ENCODE assay signal across 17 mouse cellular contexts in genomic region chr6:83485854-83486253, GRCm38 (mm10). TPM values are rescaled to one million over a fixed set of nuclear protein-coding genes. Genes with fewer than 3 reads are reported as not detected.
DNase-seq lines count a peak whose midpoint lies in the region; ATAC-seq and TF ChIP-seq lines count a peak whose summit lies in the region.
"Had no signal": no experiment of that assay in that cellular context is flagged by ENCODE, and none has a peak within 500 bp of the region (broad histone marks: within the 10 kb centered on the region; RNA-seq: fewer than 3 reads in every experiment).

No protein-coding gene starts in this region.

- H3K4me2 ChIP-seq in heart, embryonic 12.5 days: no peak overlapping the region
- no peak overlapping the region for H3K4me2 ChIP-seq in midbrain, postnatal 0 days (ENCODE audit: low read depth, low read length, poor library complexity, severe bottlenecking)
- no peak overlapping the region for H3K4me2 ChIP-seq in midbrain, embryonic 16.5 days (ENCODE audit: low read length)
- H3K4me2 ChIP-seq: heart, embryonic 11.5 days; liver, embryonic 13.5 days had no signal

- no peaks in the 10 kb centered on the region for H3K9me3 ChIP-seq in heart, embryonic 12.5 days (replicated peaks)
- H3K9me3 ChIP-seq in midbrain, postnatal 0 days (ENCODE audit: low read length): no peaks in the 10 kb centered on the region
- no peaks in the 10 kb centered on the region for H3K9me3 ChIP-seq in midbrain, embryonic 16.5 days (replicated peaks; ENCODE audit: control insufficient read depth, low read length, poor library complexity, severe bottlenecking)
- H3K9me3 ChIP-seq: limb, embryonic 10.5 days; liver, embryonic 13.5 days had no signal

- no peak overlapping the region for H3K9ac ChIP-seq in heart, embryonic 12.5 days
- H3K9ac ChIP-seq in midbrain, postnatal 0 days (replicated peaks; ENCODE audit: low read length, poor library complexity, severe bottlenecking): no peak overlapping the region
- H3K9ac ChIP-seq in midbrain, embryonic 16.5 days (ENCODE audit: low read depth, low read length): no peak overlapping the region
- H3K9ac ChIP-seq: liver, embryonic 13.5 days had no signal

- intact Hi-C loops in heart, postnatal 10 days (cut with DNase I): no loop called here

- no peaks in the 10 kb centered on the region for H3K27me3 ChIP-seq in heart, embryonic 12.5 days (replicated peaks)
- H3K27me3 ChIP-seq in midbrain, postnatal 0 days (ENCODE audit: insufficient read depth, low read length): no peaks in the 10 kb centered on the region
- no peaks in the 10 kb centered on the region for H3K27me3 ChIP-seq in midbrain, embryonic 16.5 days (ENCODE audit: control insufficient read depth, insufficient read depth, low read depth, low read length)
- H3K27me3 ChIP-seq: CH12.LX; liver, embryonic 13.5 days had no signal

- TF ChIP-seq CTCF in midbrain, postnatal 0 days (IDR thresholded peaks at IDR 0.05): no peak

- H3K27ac ChIP-seq in heart, embryonic 12.5 days (ENCODE audit: poor library complexity, severe bottlenecking): no peak overlapping the region
- H3K27ac ChIP-seq in midbrain, postnatal 0 days (ENCODE audit: low read depth, low read length): no peak overlapping the region
- H3K27ac ChIP-seq in midbrain, embryonic 16.5 days (ENCODE audit: low read length): no peak overlapping the region
- H3K27ac ChIP-seq: limb, embryonic 10.5 days; liver, embryonic 13.5 days had no signal

- no peak for ATAC-seq in heart, embryonic 12.5 days (ENCODE audit: insufficient number of reproducible peaks, low FRiP score)
- no peak for ATAC-seq in midbrain, postnatal 0 days (ENCODE audit: low FRiP score)
- ATAC-seq in midbrain, embryonic 16.5 days: no peak
- ATAC-seq: intestine, embryonic 16.5 days had no signal

- WGBS in heart, embryonic 12.5 days: 61% methylated on average over 4 of the region's 4 CpGs
- 59% methylated on average over 4 of the region's 4 CpGs for WGBS in midbrain, postnatal 0 days
- WGBS in midbrain, embryonic 16.5 days: 69% methylated on average over 4 of the region's 4 CpGs

- no peaks in the 10 kb centered on the region for H3K4me1 ChIP-seq in heart, embryonic 12.5 days (replicated peaks)
- H3K4me1 ChIP-seq in midbrain, postnatal 0 days (ENCODE audit: insufficient read depth, low read length): no peaks in the 10 kb centered on the region
- H3K4me1 ChIP-seq in midbrain, embryonic 16.5 days (ENCODE audit: control insufficient read depth, insufficient read depth, low read length): no peaks in the 10 kb centered on the region
- H3K4me1 ChIP-seq: limb, embryonic 10.5 days had no signal

- no peak overlapping the region for H3K4me3 ChIP-seq in heart, embryonic 12.5 days
- no peak overlapping the region for H3K4me3 ChIP-seq in midbrain, postnatal 0 days (ENCODE audit: low read depth, low read length)
- H3K4me3 ChIP-seq in midbrain, embryonic 16.5 days (ENCODE audit: low read depth, low read length): no peak overlapping the region
- H3K4me3 ChIP-seq: limb, embryonic 10.5 days; liver, embryonic 13.5 days had no signal

- peaks cover 92% of the 10 kb centered on the region for H3K36me3 ChIP-seq in heart, embryonic 12.5 days
- peaks cover 53% of the 10 kb centered on the region for H3K36me3 ChIP-seq in midbrain, postnatal 0 days (ENCODE audit: insufficient read depth, low read length)
- H3K36me3 ChIP-seq in midbrain, embryonic 16.5 days (ENCODE audit: control insufficient read depth, insufficient read depth, low read length): peaks cover 30% of the 10 kb centered on the region

- DNase-seq in cerebellum, postnatal 10 days: peak; percentile 42 to 63
- no peak for DNase-seq in cerebellum, adult 9-11 months
- peak; percentile 57 to 60 for DNase-seq in heart, postnatal 10 days
- DNase-seq in midbrain, postnatal 0 days (ENCODE audit: low spot score): peak; percentile 64
- no peak for DNase-seq in right cerebral cortex, postnatal 14 days
- DNase-seq in c-Kit-positive CD71-positive TER-119-positive erythroid progenitor cells, embryonic 14.5 days (ENCODE audit: low spot score): no peak
- DNase-seq: cerebellum, adult 9-10 months; kidney, postnatal 25 days; liver, embryonic 13.5 days; right cerebral cortex, postnatal 4 days had no signal

RNA-seq across cellular contexts. Expression of gene Dguok, which starts 20.9 kb away (rescaled TPM):
- 10 to 100 TPM; 24.0 to 31.1 TPM for total RNA-seq in heart, postnatal 10 days (2021)
- polyA plus RNA-seq in heart, embryonic 12.5 days (2016; fragmentation: Nextera tagmentation; extraction: Ambion mirVana): 46.5 and 52.5 TPM in 2 replicates
- total RNA-seq in midbrain, postnatal 0 days (2014; rRNA removed): 31.4 and 55.2 TPM in 2 replicates
- 48.5 and 52.3 TPM in 2 replicates for polyA plus RNA-seq in midbrain, postnatal 0 days (2015; fragmentation: Nextera tagmentation; extraction: Ambion mirVana)
- 64.8 and 72.5 TPM in 2 replicates for polyA plus RNA-seq in midbrain, embryonic 16.5 days (2015; fragmentation: Nextera tagmentation; extraction: Ambion mirVana)

RNA-seq across cellular contexts. Expression of gene Tet3, which starts 27.0 kb away (rescaled TPM):
- 10 to 100 TPM; 49.0 to 54.3 TPM for total RNA-seq in heart, postnatal 10 days (2021)
- polyA plus RNA-seq in heart, embryonic 12.5 days (2016; fragmentation: Nextera tagmentation; extraction: Ambion mirVana): 31.3 and 33.6 TPM in 2 replicates
- 32.0 and 38.3 TPM in 2 replicates for total RNA-seq in midbrain, postnatal 0 days (2014; rRNA removed)
- 45.3 and 48.5 TPM in 2 replicates for polyA plus RNA-seq in midbrain, postnatal 0 days (2015; fragmentation: Nextera tagmentation; extraction: Ambion mirVana)
- 51.9 and 53.2 TPM in 2 replicates for polyA plus RNA-seq in midbrain, embryonic 16.5 days (2015; fragmentation: Nextera tagmentation; extraction: Ambion mirVana)

RNA-seq across cellular contexts. Expression of gene Actg2, which starts 50.2 kb away (rescaled TPM):
- total RNA-seq in heart, postnatal 10 days (2021): 1 to 10 TPM; 5.0 to 8.2 TPM
- 8.6 and 10.1 TPM in 2 replicates for polyA plus RNA-seq in heart, embryonic 12.5 days (2016; fragmentation: Nextera tagmentation; extraction: Ambion mirVana)
- 1.6 and 2.0 TPM in 2 replicates for total RNA-seq in midbrain, postnatal 0 days (2014; rRNA removed)
- polyA plus RNA-seq in midbrain, postnatal 0 days (2015; fragmentation: Nextera tagmentation; extraction: Ambion mirVana): 1.6 and 1.8 TPM in 2 replicates
- polyA plus RNA-seq in midbrain, embryonic 16.5 days (2015; fragmentation: Nextera tagmentation; extraction: Ambion mirVana): 1.7 and 2.0 TPM in 2 replicates
- total RNA-seq: layer of hippocampus, postnatal 25 days had no signal

Comparison
In these comparisons a context has a peak if more than half of its experiments do, and no peak if none do; other contexts are left out.
1. DNase-seq: peak in cerebellum, postnatal 10 days (2 of 2), heart, postnatal 10 days (2 of 2) and midbrain, postnatal 0 days (single experiment); none in cerebellum, adult 9-11 months (single experiment), right cerebral cortex, postnatal 14 days (single experiment) and c-Kit-positive CD71-positive TER-119-positive erythroid progenitor cells, embryonic 14.5 days (single experiment).